Mouse (Mus musculus): ENCODE results near the gene Ctnnbl1. TPM values are rescaled to one million over a fixed set of nuclear protein-coding genes. Genes with fewer than 3 reads are reported as not detected.

Gene Ctnnbl1
- polyA plus RNA-seq, 1 experiment from 2014 or later = 54.7 TPM

GRCm38 (mm10) chr2:157808368-157808923 lies 71.2 kb downstream of the Ctnnbl1 start:
- Histone ChIP-seq H3K9me3 (ENCODE audit: control insufficient read depth, low read length) (no peaks in the 10 kb centered on the region), H3K4me2 (ENCODE audit: low read depth, low read length) (no peak overlapping the region), H3K4me1 (replicated peaks; ENCODE audit: control insufficient read depth, insufficient read depth, low read length) (no peaks in the 10 kb centered on the region; the same call in 1 of the 2 replicates), H3K9ac (ENCODE audit: low read length) (no peak overlapping the region), H3K27ac (ENCODE audit: low read length) (no peak overlapping the region), H3K4me3 (ENCODE audit: low read length) (no peak overlapping the region), H3K27me3 (ENCODE audit: control insufficient read depth, insufficient read depth, low read depth, low read length) (no peaks in the 10 kb centered on the region), H3K36me3 (ENCODE audit: control insufficient read depth, insufficient read depth, low read length) (no peaks in the 10 kb centered on the region)
- 68% methylated on average over 7 of the region's 7 CpGs for WGBS
- ATAC-seq (ENCODE audit: low read depth) = no peak

- Histone ChIP-seq H3K9ac (ENCODE audit: low read length) (no peak overlapping the region), H3K27me3 (ENCODE audit: control insufficient read depth, insufficient read depth, low read depth, low read length) (no peaks in the 10 kb centered on the region), H3K4me1 (replicated peaks; ENCODE audit: control insufficient read depth, insufficient read depth, low read length) (no peaks in the 10 kb centered on the region; the same call in 1 of the 2 replicates), H3K27ac (ENCODE audit: low read length) (no peak overlapping the region), H3K4me2 (ENCODE audit: low read depth, low read length) (no peak overlapping the region), H3K36me3 (ENCODE audit: control insufficient read depth, insufficient read depth, low read length) (no peaks in the 10 kb centered on the region), H3K9me3 (ENCODE audit: control insufficient read depth, low read length) (no peaks in the 10 kb centered on the region), H3K4me3 (ENCODE audit: low read length) (no peak overlapping the region)
- ATAC-seq (ENCODE audit: low read depth) = no peak
- WGBS = 88% methylated on average over 6 of the region's 6 CpGs
These were observed 72.1 kb downstream of the Ctnnbl1 start for GRCm38 (mm10) chr2:157809341-157809740.

GRCm38 (mm10) chr2:157810749-157811148 lies 73.5 kb downstream of the Ctnnbl1 start:
- no peak for ATAC-seq (ENCODE audit: low read depth)
- Histone ChIP-seq H3K4me3 (ENCODE audit: low read length) (no peak overlapping the region), H3K27me3 (ENCODE audit: control insufficient read depth, insufficient read depth, low read depth, low read length) (no peaks in the 10 kb centered on the region), H3K9ac (ENCODE audit: low read length) (no peak overlapping the region), H3K4me1 (replicated peaks; ENCODE audit: control insufficient read depth, insufficient read depth, low read length) (no peaks in the 10 kb centered on the region; the same call in 1 of the 2 replicates), H3K27ac (ENCODE audit: low read length) (no peak overlapping the region), H3K9me3 (ENCODE audit: control insufficient read depth, low read length) (no peaks in the 10 kb centered on the region), H3K36me3 (ENCODE audit: control insufficient read depth, insufficient read depth, low read length) (no peaks in the 10 kb centered on the region), H3K4me2 (ENCODE audit: low read depth, low read length) (no peak overlapping the region)
- WGBS = 81% methylated on average over 1 of the region's 1 CpGs

- Histone ChIP-seq H3K36me3 (ENCODE audit: control insufficient read depth, insufficient read depth, low read length) (no peaks in the 10 kb centered on the region), H3K4me2 (ENCODE audit: low read depth, low read length) (no peak overlapping the region), H3K27ac (ENCODE audit: low read length) (no peak overlapping the region), H3K27me3 (ENCODE audit: control insufficient read depth, insufficient read depth, low read depth, low read length) (no peaks in the 10 kb centered on the region), H3K9me3 (ENCODE audit: control insufficient read depth, low read length) (no peaks in the 10 kb centered on the region), H3K9ac (ENCODE audit: low read length) (no peak overlapping the region), H3K4me1 (replicated peaks; ENCODE audit: control insufficient read depth, insufficient read depth, low read length) (no peaks in the 10 kb centered on the region; the same call in 1 of the 2 replicates), H3K4me3 (ENCODE audit: low read length) (no peak overlapping the region)
- 90% methylated on average over 4 of the region's 4 CpGs for WGBS
- no peak for ATAC-seq (ENCODE audit: low read depth)
These were observed 75.9 kb downstream of the Ctnnbl1 start for GRCm38 (mm10) chr2:157813121-157813520.

GRCm38 (mm10) chr2:157814116-157814964 lies 77.1 kb downstream of the Ctnnbl1 start:
- ATAC-seq (ENCODE audit: low read depth) = no peak
- no peak overlapping the region for H3K4me3 ChIP-seq (ENCODE audit: low read length)
- H3K4me1 ChIP-seq (replicated peaks; ENCODE audit: control insufficient read depth, insufficient read depth, low read length) = no peaks in the 10 kb centered on the region
- 63% methylated on average over 11 of the region's 11 CpGs for WGBS
- no peak overlapping the region for H3K27ac ChIP-seq (ENCODE audit: low read length)
- H3K27me3 ChIP-seq (ENCODE audit: control insufficient read depth, insufficient read depth, low read depth, low read length) = no peaks in the 10 kb centered on the region
- H3K4me2 ChIP-seq (ENCODE audit: low read depth, low read length) = no peak overlapping the region
- H3K9ac ChIP-seq (ENCODE audit: low read length) = no peak overlapping the region
- no peaks in the 10 kb centered on the region for H3K36me3 ChIP-seq (ENCODE audit: control insufficient read depth, insufficient read depth, low read length)
- H3K9me3 ChIP-seq (ENCODE audit: control insufficient read depth, low read length) = no peaks in the 10 kb centered on the region

GRCm38 (mm10) chr2:157814965-157815283 lies 77.7 kb downstream of the Ctnnbl1 start:
- Histone ChIP-seq H3K4me2 (ENCODE audit: low read depth, low read length) (no peak overlapping the region), H3K4me3 (ENCODE audit: low read length) (no peak overlapping the region), H3K4me1 (replicated peaks; ENCODE audit: control insufficient read depth, insufficient read depth, low read length) (no peaks in the 10 kb centered on the region), H3K9me3 (ENCODE audit: control insufficient read depth, low read length) (no peaks in the 10 kb centered on the region), H3K9ac (ENCODE audit: low read length) (no peak overlapping the region), H3K36me3 (ENCODE audit: control insufficient read depth, insufficient read depth, low read length) (peaks cover 4% of the 10 kb centered on the region; the same call in 1 of the 2 replicates), H3K27ac (ENCODE audit: low read length) (no peak overlapping the region), H3K27me3 (ENCODE audit: control insufficient read depth, insufficient read depth, low read depth, low read length) (no peaks in the 10 kb centered on the region)
- WGBS = 85% methylated on average over 2 of the region's 2 CpGs
- no peak for ATAC-seq (ENCODE audit: low read depth)

GRCm38 (mm10) chr2:157817672-157818071 lies 80.5 kb downstream of the Ctnnbl1 start:
- no peaks in the 10 kb centered on the region for H3K4me1 ChIP-seq (replicated peaks; ENCODE audit: control insufficient read depth, insufficient read depth, low read length)

GRCm38 (mm10) chr2:157818576-157819320 lies 81.5 kb downstream of the Ctnnbl1 start:
- Histone ChIP-seq H3K27me3 (ENCODE audit: control insufficient read depth, insufficient read depth, low read depth, low read length) (no peaks in the 10 kb centered on the region), H3K27ac (ENCODE audit: low read length) (no peak overlapping the region), H3K4me1 (replicated peaks; ENCODE audit: control insufficient read depth, insufficient read depth, low read length) (no peaks in the 10 kb centered on the region), H3K36me3 (ENCODE audit: control insufficient read depth, insufficient read depth, low read length) (peaks cover 4% of the 10 kb centered on the region; the same call in 1 of the 2 replicates), H3K9ac (ENCODE audit: low read length) (no peak overlapping the region), H3K9me3 (ENCODE audit: control insufficient read depth, low read length) (no peaks in the 10 kb centered on the region), H3K4me2 (ENCODE audit: low read depth, low read length) (no peak overlapping the region), H3K4me3 (ENCODE audit: low read length) (no peak overlapping the region)
- no peak for ATAC-seq (ENCODE audit: low read depth)
- WGBS = 70% methylated on average over 15 of the region's 15 CpGs

More at GRCm38 (mm10) chr2:157817672-157818071, 80.5 kb downstream of the Ctnnbl1 start:
- H3K9me3 ChIP-seq (ENCODE audit: control insufficient read depth, low read length) = no peaks in the 10 kb centered on the region
- H3K4me2 ChIP-seq (ENCODE audit: low read depth, low read length) = no peak overlapping the region
- no peak overlapping the region for H3K4me3 ChIP-seq (ENCODE audit: low read length)
- H3K36me3 ChIP-seq (ENCODE audit: control insufficient read depth, insufficient read depth, low read length) = peaks cover 4% of the 10 kb centered on the region; the same call in 1 of the 2 replicates
- H3K27ac ChIP-seq (ENCODE audit: low read length) = no peak overlapping the region
- 86% methylated on average over 9 of the region's 9 CpGs for WGBS
- no peak for ATAC-seq (ENCODE audit: low read depth)
- H3K27me3 ChIP-seq (ENCODE audit: control insufficient read depth, insufficient read depth, low read depth, low read length) = no peaks in the 10 kb centered on the region
- H3K9ac ChIP-seq (ENCODE audit: low read length) = no peak overlapping the region

- Histone ChIP-seq H3K36me3 (ENCODE audit: control insufficient read depth, insufficient read depth, low read length) (peaks cover 4% of the 10 kb centered on the region; the same call in 1 of the 2 replicates), H3K9ac (ENCODE audit: low read length) (no peak overlapping the region), H3K4me3 (ENCODE audit: low read length) (no peak overlapping the region), H3K4me1 (replicated peaks; ENCODE audit: control insufficient read depth, insufficient read depth, low read length) (no peaks in the 10 kb centered on the region), H3K27ac (ENCODE audit: low read length) (no peak overlapping the region), H3K4me2 (ENCODE audit: low read depth, low read length) (no peak overlapping the region), H3K9me3 (ENCODE audit: control insufficient read depth, low read length) (no peaks in the 10 kb centered on the region), H3K27me3 (ENCODE audit: control insufficient read depth, insufficient read depth, low read depth, low read length) (no peaks in the 10 kb centered on the region)
- ATAC-seq (ENCODE audit: low read depth) = no peak
- 93% methylated on average over 12 of the region's 12 CpGs for WGBS
These were observed 82.2 kb downstream of the Ctnnbl1 start for GRCm38 (mm10) chr2:157819401-157819800.

All from lung, embryonic 16.5 days (tissue).